Mouse (Mus musculus) adrenal gland, adult 18-20 months (tissue): ENCODE data around the gene Ttc25. TPM values are rescaled to one million over a fixed set of nuclear protein-coding genes. Genes with fewer than 3 reads are reported as not detected.
"Not testable (repeated sequence)": the region's sequence is repeated elsewhere in the genome, so short reads cannot be mapped to it uniquely, and the experiment has no call there.

Experiments used
- DNase-seq, 2 experiments: peaks; one replicate each; pipeline ENCODE4 v3.0.0; 2021 to 2022; ENCODE audit warnings: low spot score in 2 of 2
- total RNA-seq, 2 experiments: library from RNA; stranded (reverse); gene quantifications; 1 replicate in 1 of 2; 2 replicates in 1 of 2; pipeline ENCODE4 v1.2.3; 2021

Ttc25 gene
- total RNA-seq, 2 experiments from 2014 or later, result 8.8 to 18.8 TPM

GRCm38 (mm10) chr11:100567815-100568245, 22.4 kb downstream of the Ttc25 start:
- no peak for DNase-seq

GRCm38 (mm10) chr11:100568692-100569091, 23.3 kb downstream of the Ttc25 start:
- no peak for DNase-seq

GRCm38 (mm10) chr11:100569789-100570188, 24.4 kb downstream of the Ttc25 start:
- peak in 1 of 2 experiments; percentile 46 for DNase-seq

GRCm38 (mm10) chr11:100570430-100571201, 25.2 kb downstream of the Ttc25 start:
- DNase-seq, result peak; percentile 69 to 79

GRCm38 (mm10) chr11:100571202-100571567, 25.8 kb downstream of the Ttc25 start:
- DNase-seq, result no peak

GRCm38 (mm10) chr11:100574188-100574587, 28.8 kb downstream of the Ttc25 start:
- DNase-seq, result no peak

- peak; percentile 84 to 86 for DNase-seq
Observed at GRCm38 (mm10) chr11:100574708-100575483, 29.5 kb downstream of the Ttc25 start, which contains the start of gene Cnp. Cnp (plus strand) TSS chr11:100574904.

GRCm38 (mm10) chr11:100575484-100575855, 30.1 kb downstream of the Ttc25 start:
- DNase-seq, result no peak

- DNase-seq, result no peak
Observed at GRCm38 (mm10) chr11:100576256-100576655, 30.8 kb downstream of the Ttc25 start.

- no peak for DNase-seq
Observed at GRCm38 (mm10) chr11:100577852-100578599, 32.6 kb downstream of the Ttc25 start.

- DNase-seq, result no peak
Observed at GRCm38 (mm10) chr11:100579116-100579799, 33.9 kb downstream of the Ttc25 start.

- no peak for DNase-seq
Observed at GRCm38 (mm10) chr11:100580275-100580674, 34.9 kb downstream of the Ttc25 start.

- DNase-seq, result no peak
Observed at GRCm38 (mm10) chr11:100581756-100582155, 36.3 kb downstream of the Ttc25 start.

- DNase-seq, result not testable (repeated sequence)
Observed at GRCm38 (mm10) chr11:100582413-100582812, 37.0 kb downstream of the Ttc25 start.

GRCm38 (mm10) chr11:100582836-100583235, 37.4 kb downstream of the Ttc25 start:
- DNase-seq, result no peak

- DNase-seq, result no peak
Observed at GRCm38 (mm10) chr11:100584561-100584961, 39.2 kb downstream of the Ttc25 start.

GRCm38 (mm10) chr11:100585148-100585547, 39.7 kb downstream of the Ttc25 start:
- no peak for DNase-seq

GRCm38 (mm10) chr11:100588462-100588861, 43.1 kb downstream of the Ttc25 start:
- DNase-seq, result no peak

- no peak for DNase-seq
Observed at GRCm38 (mm10) chr11:100592346-100593046, 47.1 kb downstream of the Ttc25 start.

- DNase-seq, result no peak
Observed at GRCm38 (mm10) chr11:100594608-100595007, 49.2 kb downstream of the Ttc25 start.
